Mouse (Mus musculus) midbrain, embryonic 16.5 days (tissue): Measurements from ENCODE around the gene Pip4k2a. TPM values are rescaled to one million over a fixed set of nuclear protein-coding genes. Genes with fewer than 3 reads are reported as not detected.
A peak's percentile ranks its signal among the peaks of the same experiment; 100 is the strongest.

Experiments used
- ATAC-seq: fragments of 200-750 bp; cut with Nextera tagmentation; 2 replicates; pipeline ENCODE4 v1.8.0; 2017; ENCODE audit warnings: moderate TSS enrichment
- H3K27ac ChIP-seq: fragments of 300-500 bp; sonication (generic); 2 replicates; pipeline ENCODE4 v1.5.1; 2014; ENCODE audit warnings: mild to moderate bottlenecking, low read length, mixed read lengths
- H3K27me3 ChIP-seq: fragments of 300-500 bp; sonication (generic); 2 replicates; pipeline ENCODE4 v1.6.1; 2014; ENCODE audit warnings: low read depth, low read length, mixed read lengths; ENCODE audit not compliant: control insufficient read depth, insufficient read depth
- H3K36me3 ChIP-seq: fragments of 300-500 bp; sonication (generic); 2 replicates; pipeline ENCODE4 v1.6.1; 2014; ENCODE audit warnings: mild to moderate bottlenecking, low read length, moderate library complexity, mixed read lengths; ENCODE audit not compliant: control insufficient read depth, insufficient read depth
- H3K4me1 ChIP-seq: fragments of 300-500 bp; sonication (generic); 2 replicates; pipeline ENCODE4 v1.6.1; 2014; ENCODE audit warnings: mild to moderate bottlenecking, low read length, mixed read lengths; ENCODE audit not compliant: control insufficient read depth, insufficient read depth
- H3K4me2 ChIP-seq: fragments of 300-500 bp; sonication (generic); 2 replicates; pipeline ENCODE4 v1.6.1; 2014; ENCODE audit warnings: mild to moderate bottlenecking, low read length, mixed read lengths
- H3K4me3 ChIP-seq: fragments of 300-500 bp; sonication (generic); 2 replicates; pipeline ENCODE4 v1.5.1; 2014; ENCODE audit warnings: low read depth, mild to moderate bottlenecking, low read length, moderate library complexity, mixed read lengths
- H3K9ac ChIP-seq: fragments of 300-500 bp; sonication (generic); 2 replicates; pipeline ENCODE4 v1.6.1; 2014; ENCODE audit warnings: low read depth, low read length, mixed read lengths
- H3K9me3 ChIP-seq: fragments of 300-500 bp; sonication (generic); replicated peaks from 2 replicates; pipeline ENCODE4 v1.6.1; 2014; ENCODE audit warnings: mild to moderate bottlenecking, low read length, mixed read lengths; ENCODE audit not compliant: control insufficient read depth, poor library complexity, severe bottlenecking
- WGBS: fragments of 180-500 bp; shearing (Covaris S2); extraction: QIAGEN DNeasy Blood & Tissue Kit; methylation state at CpG from one replicate; pipeline ENCODE4 v1.1.7; 2014; 5-methylcytosine and 5-hydroxymethylcytosine counted together
- polyA plus RNA-seq: library from polyadenylated mRNA; unstranded; fragments of >200 nt; fragmentation: Nextera tagmentation; extraction: Ambion mirVana; gene quantifications from 2 replicates; pipeline ENCODE4 v1.2.1, GENCODE M21; 2015

The Pip4k2a gene
- polyA plus RNA-seq, 1 experiment from 2014 or later = 10.0 TPM

DNA sequence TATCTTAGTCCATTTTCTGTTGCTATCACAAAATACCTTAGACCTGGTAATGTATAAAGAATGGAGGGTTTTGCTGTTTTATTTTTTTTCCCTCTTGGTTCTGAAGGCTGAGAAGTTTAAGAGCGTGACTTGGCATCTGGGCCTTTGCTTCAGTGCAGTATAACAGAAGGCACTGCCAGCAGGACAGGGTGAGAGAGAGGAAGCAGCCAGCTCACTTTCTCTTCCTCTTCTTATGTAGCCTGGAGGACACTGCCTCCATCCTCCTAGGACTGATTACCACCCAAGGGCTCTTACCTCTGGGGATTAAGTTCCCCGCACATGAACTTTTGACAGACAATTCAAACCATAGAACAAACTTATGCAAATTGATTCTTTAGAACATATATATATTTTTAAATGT lies 181.9 kb downstream of the Pip4k2a start:
- Histone ChIP-seq H3K4me2 (no peak overlapping the region), H3K27me3 (no peaks in the 10 kb centered on the region), H3K4me1 (no peaks in the 10 kb centered on the region), H3K4me3 (no peak overlapping the region), H3K9ac (no peak overlapping the region), H3K9me3 (no peaks in the 10 kb centered on the region), H3K36me3 (no peaks in the 10 kb centered on the region), H3K27ac (no peak overlapping the region)
- WGBS = 83% methylated on average over 2 of the region's 2 CpGs
- no peak for ATAC-seq

DNA sequence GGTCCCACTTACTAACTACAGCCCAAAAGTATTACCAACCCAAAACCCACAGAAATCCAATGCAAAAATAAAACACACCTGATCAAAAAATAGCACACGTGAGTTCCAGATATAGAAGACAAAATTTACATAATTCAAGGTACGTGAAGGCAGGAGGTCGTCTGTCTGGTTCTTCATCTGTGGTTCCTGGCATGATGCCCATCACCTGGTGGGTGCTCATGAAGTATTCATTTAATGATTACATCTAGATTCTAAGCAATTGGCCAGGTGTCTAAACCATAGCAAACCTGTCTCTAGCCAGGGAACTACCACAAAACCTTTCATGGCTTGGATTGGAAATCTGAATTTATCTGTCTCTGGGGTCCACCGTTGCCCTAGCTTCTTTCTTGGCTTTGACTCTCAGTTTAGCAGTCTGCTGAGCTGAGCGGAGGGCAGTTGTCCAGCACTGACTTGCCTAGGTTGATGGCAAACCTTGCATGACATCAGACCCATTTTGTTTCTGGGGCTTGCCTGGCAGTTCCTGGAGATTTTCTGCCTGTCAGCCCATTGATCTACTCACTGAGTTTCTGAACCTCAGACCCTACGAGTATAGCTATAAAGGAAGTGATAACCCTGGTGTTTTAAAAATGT lies 182.5 kb downstream of the Pip4k2a start:
- WGBS = 82% methylated on average over 6 of the region's 6 CpGs
- H3K9ac ChIP-seq = no peak overlapping the region
- H3K4me2 ChIP-seq = no peak overlapping the region
- H3K36me3 ChIP-seq = no peaks in the 10 kb centered on the region
- no peak overlapping the region for H3K4me3 ChIP-seq
- H3K27me3 ChIP-seq = no peaks in the 10 kb centered on the region
- H3K9me3 ChIP-seq = no peaks in the 10 kb centered on the region
- H3K4me1 ChIP-seq = no peaks in the 10 kb centered on the region
- no peak for ATAC-seq
- no peak overlapping the region for H3K27ac ChIP-seq

DNA sequence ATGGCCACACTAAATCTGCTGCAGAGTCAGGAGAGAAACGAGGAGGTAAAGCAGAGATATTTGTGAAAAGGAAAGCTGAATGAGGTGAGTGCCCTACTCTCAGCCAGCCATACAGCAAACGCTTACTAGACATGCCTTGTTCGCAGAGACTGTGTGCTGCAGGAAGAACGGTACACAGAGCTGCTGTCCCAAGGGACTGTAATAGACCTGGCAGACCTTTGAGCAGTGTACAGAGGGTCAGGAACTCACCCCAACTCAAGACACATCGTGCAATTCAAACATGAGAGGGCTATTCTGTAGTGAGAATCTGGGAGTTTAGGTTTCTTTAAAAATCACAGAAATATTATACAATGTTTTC lies 183.5 kb downstream of the Pip4k2a start:
- Histone ChIP-seq H3K27ac (no peak overlapping the region), H3K4me2 (no peak overlapping the region), H3K27me3 (no peaks in the 10 kb centered on the region), H3K9ac (no peak overlapping the region), H3K9me3 (no peaks in the 10 kb centered on the region), H3K4me1 (no peaks in the 10 kb centered on the region), H3K4me3 (no peak overlapping the region), H3K36me3 (no peaks in the 10 kb centered on the region)
- ATAC-seq = peak; percentile 33; the same call in 1 of the 2 replicates
- 46% methylated on average over 5 of the region's 5 CpGs for WGBS

DNA sequence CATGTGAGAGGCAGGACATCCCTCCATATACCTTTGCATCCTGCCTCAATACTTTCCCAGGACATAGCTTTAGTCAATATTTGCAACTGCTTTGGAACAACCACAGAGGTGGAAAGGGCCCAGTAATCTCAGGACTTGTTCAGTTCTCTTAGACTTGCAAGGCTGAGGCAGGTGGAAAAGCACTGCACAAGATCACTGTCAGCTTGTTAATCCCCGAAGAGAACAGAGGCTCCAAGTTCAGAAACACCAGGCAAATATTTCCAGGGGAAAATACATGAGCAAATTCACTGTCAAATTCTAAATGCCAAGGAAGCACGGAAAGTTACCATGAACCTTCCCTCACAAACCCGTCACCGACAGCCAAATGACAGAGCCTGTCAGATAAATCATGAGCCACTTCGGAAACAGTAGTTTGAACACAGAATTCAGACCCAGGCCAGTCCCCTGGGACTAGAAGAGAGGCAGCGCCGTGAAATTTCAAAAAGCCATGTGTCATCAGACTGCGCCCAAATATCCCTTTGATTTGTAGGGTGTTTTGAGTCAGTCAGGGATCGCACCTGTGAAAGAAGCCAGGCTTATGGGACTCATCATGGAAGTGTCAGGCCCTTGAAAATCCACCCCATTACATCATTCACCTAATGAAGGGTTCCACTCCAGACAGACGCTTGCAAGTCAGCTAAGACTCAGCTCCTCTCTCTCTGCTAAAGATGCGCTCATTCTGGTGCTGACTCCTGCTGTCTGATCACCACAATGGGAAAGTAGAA lies 184.1 kb downstream of the Pip4k2a start:
- H3K4me1 ChIP-seq = no peaks in the 10 kb centered on the region
- H3K36me3 ChIP-seq = no peaks in the 10 kb centered on the region
- H3K9ac ChIP-seq = no peak overlapping the region
- H3K4me3 ChIP-seq = no peak overlapping the region
- WGBS = 67% methylated on average over 11 of the region's 11 CpGs
- H3K4me2 ChIP-seq = no peak overlapping the region
- H3K9me3 ChIP-seq = no peaks in the 10 kb centered on the region
- no peak overlapping the region for H3K27ac ChIP-seq
- ATAC-seq = peak; percentile 49; the same call in 1 of the 2 replicates
- H3K27me3 ChIP-seq = no peaks in the 10 kb centered on the region

DNA sequence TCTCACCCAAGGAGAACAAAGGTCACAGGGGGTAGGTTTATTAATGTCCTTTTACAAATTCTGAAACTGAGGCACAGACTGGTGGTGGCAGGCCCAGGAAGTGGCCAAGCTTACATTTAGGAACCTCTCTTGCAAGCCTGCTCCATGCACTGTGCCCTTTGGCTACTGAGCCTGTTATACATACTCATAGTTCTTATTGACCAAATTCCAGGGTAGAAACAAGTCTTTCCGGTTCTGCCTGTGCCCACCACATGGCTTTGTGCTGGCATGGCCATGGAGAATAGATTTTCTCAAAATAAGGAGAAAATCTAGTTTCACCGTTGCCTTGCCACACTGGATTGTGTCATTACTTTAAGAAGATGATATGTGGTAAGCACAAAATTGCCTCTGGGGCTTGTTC lies 190.0 kb downstream of the Pip4k2a start:
- no peak overlapping the region for H3K4me3 ChIP-seq
- no peaks in the 10 kb centered on the region for H3K9me3 ChIP-seq
- no peaks in the 10 kb centered on the region for H3K27me3 ChIP-seq
- no peaks in the 10 kb centered on the region for H3K4me1 ChIP-seq
- WGBS = 88% methylated on average over 2 of the region's 2 CpGs
- H3K27ac ChIP-seq = no peak overlapping the region
- H3K4me2 ChIP-seq = no peak overlapping the region
- no peak for ATAC-seq
- H3K9ac ChIP-seq = no peak overlapping the region
- H3K36me3 ChIP-seq = no peaks in the 10 kb centered on the region

DNA sequence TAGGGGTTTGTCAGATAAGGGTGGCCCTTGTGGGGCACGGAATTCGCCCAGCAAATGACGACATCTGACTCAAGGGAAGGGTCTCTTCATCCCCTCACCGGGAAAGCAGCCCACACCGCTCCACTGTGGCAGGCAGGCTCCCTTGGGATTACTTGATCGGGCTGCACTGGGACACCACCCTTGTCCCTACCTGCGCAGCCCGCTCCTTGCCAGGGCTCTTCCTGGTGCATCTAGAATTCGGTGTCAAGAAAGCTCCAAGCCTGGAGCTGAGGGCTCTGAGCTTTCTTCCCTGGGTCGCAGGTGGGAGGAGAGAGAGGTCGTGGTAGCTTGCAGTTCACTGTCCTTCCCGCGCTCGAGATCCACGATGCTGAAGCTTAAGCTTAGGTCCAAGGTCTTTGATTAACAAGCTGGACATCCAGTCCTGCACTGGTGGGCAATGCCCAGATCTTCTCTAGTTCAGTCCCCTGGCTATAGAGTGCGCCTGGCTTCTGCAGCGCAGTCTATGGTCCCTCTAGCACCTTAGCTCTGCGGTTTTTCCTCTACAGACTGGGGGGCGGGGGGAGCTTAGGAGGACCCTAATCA lies 196.6 kb downstream of the Pip4k2a start:
- H3K4me3 ChIP-seq = peak overlapping the region; percentile 45
- H3K4me1 ChIP-seq = peaks cover 24% of the 10 kb centered on the region
- WGBS = 7% methylated on average over 19 of the region's 19 CpGs
- H3K27ac ChIP-seq = peak overlapping the region; percentile 8; the same call in 1 of the 2 replicates
- H3K9me3 ChIP-seq = no peaks in the 10 kb centered on the region
- peak overlapping the region; percentile 64 for H3K9ac ChIP-seq
- H3K27me3 ChIP-seq = no peaks in the 10 kb centered on the region
- H3K4me2 ChIP-seq = peak overlapping the region; percentile 67
- no peaks in the 10 kb centered on the region for H3K36me3 ChIP-seq
- ATAC-seq = peak; percentile 22; the same call in 1 of the 2 replicates

DNA sequence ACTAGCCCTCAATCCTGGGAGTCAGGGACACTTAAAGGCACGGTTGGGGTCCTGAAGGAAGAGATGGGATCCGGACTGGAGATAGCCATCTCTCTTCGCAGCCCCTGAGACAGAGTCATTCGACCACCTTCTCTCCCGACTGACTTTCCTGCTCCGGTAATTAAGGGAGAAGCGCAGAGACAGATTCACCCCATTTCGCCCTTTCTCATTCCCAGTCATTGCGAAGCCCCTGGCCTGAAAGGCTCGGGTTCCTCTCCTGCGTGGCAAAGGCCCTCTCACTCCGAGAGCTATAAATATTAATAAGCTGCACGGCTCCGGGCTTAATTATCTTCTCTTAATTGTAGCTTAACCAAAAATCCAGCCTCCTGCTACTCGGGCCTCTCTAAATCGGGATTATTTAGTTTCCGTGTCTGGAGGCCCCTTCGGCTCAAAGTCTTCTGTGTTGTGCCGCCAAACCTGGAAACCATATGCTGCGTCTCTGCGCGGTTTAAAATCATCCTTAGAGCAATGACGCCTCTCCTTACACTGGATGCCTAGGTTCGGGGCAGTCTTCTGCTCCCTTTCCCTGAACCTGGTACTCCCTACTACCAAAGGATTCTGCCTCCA lies 197.2 kb downstream of the Pip4k2a start:
- Histone ChIP-seq H3K9ac (peak overlapping the region; percentile 64), H3K4me1 (peaks cover 24% of the 10 kb centered on the region), H3K4me2 (peak overlapping the region; percentile 67), H3K4me3 (peak overlapping the region; percentile 45), H3K27ac (peak overlapping the region; percentile 71), H3K36me3 (no peaks in the 10 kb centered on the region), H3K9me3 (no peaks in the 10 kb centered on the region), H3K27me3 (no peaks in the 10 kb centered on the region)
- WGBS = 4% methylated on average over 24 of the region's 24 CpGs
- peak; percentile 9; the same call in 1 of the 2 replicates for ATAC-seq

DNA sequence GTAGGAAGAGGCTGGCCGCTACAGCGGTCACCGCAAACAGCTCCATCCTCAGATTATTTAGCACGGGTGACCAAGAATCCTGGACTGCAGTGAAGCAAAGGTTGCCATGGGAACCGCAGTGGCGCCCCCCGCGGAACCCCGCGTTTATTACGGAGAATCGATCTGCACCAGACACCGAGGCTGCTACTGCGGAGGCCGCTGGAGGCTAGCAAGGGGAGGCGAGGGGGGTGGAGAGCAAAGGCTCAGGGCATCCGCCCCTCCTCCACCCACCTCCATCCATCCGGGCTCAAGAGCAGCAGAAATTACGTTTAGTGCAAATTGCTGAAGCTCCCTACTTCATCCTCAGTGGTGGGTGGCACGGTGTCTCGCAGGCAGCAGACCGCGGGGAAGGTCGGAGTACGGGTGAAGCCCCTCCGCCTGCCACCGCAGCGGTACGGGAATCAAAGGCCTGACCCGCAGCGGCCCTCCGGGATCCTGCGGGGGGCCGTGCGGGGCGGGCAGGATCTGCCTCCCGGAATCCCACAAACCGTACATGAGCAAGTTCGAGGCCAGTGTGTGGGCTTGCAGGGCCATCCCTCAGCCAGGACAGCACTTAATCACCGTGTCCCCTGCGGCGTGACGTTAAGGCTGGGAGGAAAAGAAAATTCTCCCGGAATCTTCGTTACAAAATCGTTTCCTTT lies 197.8 kb downstream of the Pip4k2a start:
- Histone ChIP-seq H3K4me3 (peak overlapping the region; percentile 45), H3K27ac (peak overlapping the region; percentile 71), H3K4me1 (peaks cover 24% of the 10 kb centered on the region), H3K27me3 (no peaks in the 10 kb centered on the region), H3K9ac (peak overlapping the region; percentile 64), H3K36me3 (no peaks in the 10 kb centered on the region), H3K9me3 (no peaks in the 10 kb centered on the region), H3K4me2 (peak overlapping the region; percentile 67)
- under 1% methylated on average over 46 of the region's 46 CpGs for WGBS
- ATAC-seq = peak; percentile 86
